Comparison of ENCODE assay signal across 11 mouse cellular contexts in genomic region chr19:59193456-59193855, GRCm38 (mm10). TPM values are rescaled to one million over a fixed set of nuclear protein-coding genes. Genes with fewer than 3 reads are reported as not detected.
A peak's percentile ranks its signal among the peaks of the same experiment; 100 is the strongest.
DNase-seq lines count a peak whose midpoint lies in the region; ATAC-seq and TF ChIP-seq lines count a peak whose summit lies in the region.
"Had no signal": no experiment of that assay in that cellular context is flagged by ENCODE, and none has a peak within 500 bp of the region (broad histone marks: within the 10 kb centered on the region; RNA-seq: fewer than 3 reads in every experiment).

No protein-coding gene starts in this region.

- peaks cover 93% of the 10 kb centered on the region for H3K27me3 ChIP-seq in lung, embryonic 15.5 days
- H3K27me3 ChIP-seq in intestine, embryonic 16.5 days (replicated peaks; ENCODE audit: control insufficient read depth, insufficient read depth, low read length), result peaks cover 71% of the 10 kb centered on the region
- peaks cover 96% of the 10 kb centered on the region for H3K27me3 ChIP-seq in neural tube, embryonic 13.5 days

- H3K9me3 ChIP-seq in lung, embryonic 15.5 days, result no peaks in the 10 kb centered on the region
- H3K9me3 ChIP-seq in intestine, embryonic 16.5 days (ENCODE audit: control insufficient read depth, low read length), result no peaks in the 10 kb centered on the region
- H3K9me3 ChIP-seq in neural tube, embryonic 13.5 days, result no peaks in the 10 kb centered on the region

- peaks cover 8% of the 10 kb centered on the region for H3K4me1 ChIP-seq in lung, embryonic 15.5 days
- H3K4me1 ChIP-seq in intestine, embryonic 16.5 days (ENCODE audit: control insufficient read depth, insufficient read depth, low read length), result no peaks in the 10 kb centered on the region
- H3K4me1 ChIP-seq in neural tube, embryonic 13.5 days (replicated peaks), result peaks cover 7% of the 10 kb centered on the region; the same call in 1 of the 2 replicates

- peak overlapping the region; percentile 59 for H3K4me3 ChIP-seq in gastrocnemius, adult 2 months
- peak overlapping the region; percentile 29; the same call in 1 of the 2 replicates for H3K4me3 ChIP-seq in lung, embryonic 15.5 days
- H3K4me3 ChIP-seq in intestine, embryonic 16.5 days (ENCODE audit: low read length), result no peak overlapping the region
- H3K4me3 ChIP-seq in neural tube, embryonic 13.5 days, result no peak overlapping the region

- intact Hi-C loops in gastrocnemius, adult 2 months (cut with DNase I), result loop anchor here (10.0 kb wide), 1 partner anchor 389 kb away; no protein-coding TSS in a partner anchor
- intact Hi-C loops in gastrocnemius, postnatal 36 days (cut with DNase I), result no loop called here

- TF ChIP-seq CTCF in gastrocnemius, adult 2 months (IDR thresholded peaks at IDR 0.05), result no peak

- ATAC-seq in lung, embryonic 15.5 days (ENCODE audit: borderline replicate concordance, extremely low read depth, low FRiP score, low TSS enrichment), result no peak
- ATAC-seq in intestine, embryonic 16.5 days, result no peak
- ATAC-seq in neural tube, embryonic 13.5 days (ENCODE audit: low read depth), result no peak

- no peak overlapping the region for H3K9ac ChIP-seq in lung, embryonic 15.5 days
- H3K9ac ChIP-seq in intestine, embryonic 16.5 days (ENCODE audit: low read depth, low read length), result no peak overlapping the region
- no peak overlapping the region for H3K9ac ChIP-seq in neural tube, embryonic 13.5 days

- no peak for DNase-seq in gastrocnemius, adult 2 months
- DNase-seq in gastrocnemius, adult 8-10 months (ENCODE audit: low spot score in 2 of 2), result no peak
- DNase-seq in lung, adult 18-20 months, result no peak
- DNase-seq in thymus, postnatal 4 days, result no peak
- DNase-seq in gastrocnemius, postnatal 36 days, result no peak
- DNase-seq: kidney, postnatal 14 days; lung, postnatal 36 days; thymus, postnatal 14 days had no signal

- H3K4me2 ChIP-seq in lung, embryonic 15.5 days, result peak overlapping the region; percentile 49
- H3K4me2 ChIP-seq in intestine, embryonic 16.5 days (ENCODE audit: low read depth, low read length), result peak overlapping the region; percentile 23
- H3K4me2 ChIP-seq in neural tube, embryonic 13.5 days, result peak overlapping the region; percentile 26; the same call in 1 of the 2 replicates

- no peak overlapping the region for H3K27ac ChIP-seq in gastrocnemius, adult 2 months
- H3K27ac ChIP-seq in lung, embryonic 15.5 days, result no peak overlapping the region
- H3K27ac ChIP-seq in intestine, embryonic 16.5 days (ENCODE audit: low read length), result no peak overlapping the region
- H3K27ac ChIP-seq in neural tube, embryonic 13.5 days (replicated peaks), result no peak overlapping the region

- 2% methylated on average over 10 of the region's 10 CpGs for WGBS in lung, embryonic 15.5 days
- 2% methylated on average over 10 of the region's 10 CpGs for WGBS in intestine, embryonic 16.5 days
- WGBS in neural tube, embryonic 13.5 days, result 1% methylated on average over 10 of the region's 10 CpGs

- no peaks in the 10 kb centered on the region for H3K36me3 ChIP-seq in lung, embryonic 15.5 days
- H3K36me3 ChIP-seq in intestine, embryonic 16.5 days (ENCODE audit: control insufficient read depth, insufficient read depth, low read length), result no peaks in the 10 kb centered on the region
- no peaks in the 10 kb centered on the region for H3K36me3 ChIP-seq in neural tube, embryonic 13.5 days

RNA-seq across cellular contexts. Expression of gene Vax1, which starts 23.6 kb away (rescaled TPM):
- not detected for total RNA-seq in gastrocnemius, adult 2 months (2021)
- not detected for total RNA-seq in gastrocnemius, adult 8-10 months (2022)
- not detected in 2 replicates for polyA plus RNA-seq in lung, embryonic 15.5 days (2015; fragmentation: Nextera tagmentation; extraction: Ambion mirVana)
- not detected in 2 replicates for polyA plus RNA-seq in intestine, embryonic 16.5 days (2015; fragmentation: Nextera tagmentation; extraction: Ambion mirVana)
- not detected in 2 replicates for polyA plus RNA-seq in neural tube, embryonic 13.5 days (2015; fragmentation: Nextera tagmentation; extraction: Ambion mirVana)
- not detected for total RNA-seq in gastrocnemius, postnatal 36 days (2021)

RNA-seq across cellular contexts. Expression of gene Kcnk18, which starts 25.6 kb away (rescaled TPM):
- not detected for total RNA-seq in gastrocnemius, adult 2 months (2021)
- not detected for total RNA-seq in gastrocnemius, adult 8-10 months (2022)
- polyA plus RNA-seq in lung, embryonic 15.5 days (2015; fragmentation: Nextera tagmentation; extraction: Ambion mirVana), result not detected in 2 replicates
- polyA plus RNA-seq in intestine, embryonic 16.5 days (2015; fragmentation: Nextera tagmentation; extraction: Ambion mirVana), result not detected in 2 replicates
- not detected in 2 replicates for polyA plus RNA-seq in neural tube, embryonic 13.5 days (2015; fragmentation: Nextera tagmentation; extraction: Ambion mirVana)
- total RNA-seq in gastrocnemius, postnatal 36 days (2021), result not detected

Comparison
In these comparisons a context has a peak if more than half of its experiments do, and no peak if none do; other contexts are left out.
1. H3K4me3 ChIP-seq: peak in gastrocnemius, adult 2 months (single experiment) and lung, embryonic 15.5 days (single experiment); none in intestine, embryonic 16.5 days (single experiment) and neural tube, embryonic 13.5 days (single experiment).
2. Peak in every context shown above with its lines, with median percentiles within 50 percentile points of each other: H3K4me2 ChIP-seq.